Mouse (Mus musculus) c-Kit-positive CD71-positive TER-119-positive erythroid progenitor cells, embryonic 14.5 days (primary cell): ENCODE data around the gene Spint1.

Source experiments
- DNase-seq: peaks from one replicate; pipeline ENCODE4 v3.0.0-alpha.2; 2013; ENCODE audit warnings: low spot score

Gene Spint1

DNA sequence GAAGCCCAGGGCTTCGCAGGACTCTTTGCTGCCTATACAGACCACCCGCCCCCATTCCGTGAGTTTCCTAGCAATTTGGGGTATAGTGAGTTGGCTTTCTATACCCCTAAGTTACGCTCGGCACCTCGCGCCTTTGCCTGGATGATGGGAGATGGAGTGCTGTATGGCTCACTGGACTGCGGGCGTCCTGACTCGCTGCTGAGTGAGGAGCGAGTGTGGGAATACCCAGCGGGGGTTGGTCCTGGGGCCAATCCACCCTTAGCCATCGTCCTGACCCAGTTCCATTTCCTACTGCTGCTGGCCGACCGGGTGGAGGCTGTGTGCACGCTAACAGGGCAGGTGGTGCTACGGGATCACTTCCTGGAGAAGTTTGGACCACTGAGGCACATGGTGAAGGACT is 56.1 kb downstream of the Spint1 start:
- DNase-seq = no peak

DNA sequence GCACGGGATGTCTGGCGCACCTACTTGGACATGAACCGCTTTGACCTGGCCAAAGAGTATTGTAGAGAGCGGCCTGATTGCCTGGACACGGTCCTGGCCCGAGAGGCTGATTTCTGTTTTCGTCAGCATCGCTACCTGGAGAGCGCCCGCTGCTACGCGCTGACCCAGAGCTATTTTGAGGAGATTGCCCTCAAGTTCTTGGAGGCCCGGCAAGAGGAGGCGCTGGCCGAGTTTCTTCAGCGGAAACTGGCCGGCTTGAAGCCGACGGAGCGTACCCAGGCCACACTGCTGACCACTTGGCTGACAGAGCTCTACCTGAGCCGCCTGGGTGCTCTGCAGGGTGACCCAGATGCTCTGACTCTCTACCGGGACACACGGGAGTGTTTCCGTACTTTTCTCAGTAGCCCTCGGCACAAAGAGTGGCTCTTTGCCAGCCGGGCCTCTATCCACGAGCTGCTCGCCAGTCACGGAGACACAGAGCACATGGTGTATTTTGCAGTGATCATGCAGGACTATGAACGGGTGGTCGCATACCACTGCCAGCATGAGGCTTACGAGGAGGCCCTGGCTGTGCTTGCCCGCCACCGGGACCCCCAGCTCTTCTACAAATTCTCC is 56.7 kb downstream of the Spint1 start:
- no peak for DNase-seq

GRCm38 (mm10) chr2:119294411-119294810 is 57.2 kb downstream of the Spint1 start:
- DNase-seq = no peak

DNA sequence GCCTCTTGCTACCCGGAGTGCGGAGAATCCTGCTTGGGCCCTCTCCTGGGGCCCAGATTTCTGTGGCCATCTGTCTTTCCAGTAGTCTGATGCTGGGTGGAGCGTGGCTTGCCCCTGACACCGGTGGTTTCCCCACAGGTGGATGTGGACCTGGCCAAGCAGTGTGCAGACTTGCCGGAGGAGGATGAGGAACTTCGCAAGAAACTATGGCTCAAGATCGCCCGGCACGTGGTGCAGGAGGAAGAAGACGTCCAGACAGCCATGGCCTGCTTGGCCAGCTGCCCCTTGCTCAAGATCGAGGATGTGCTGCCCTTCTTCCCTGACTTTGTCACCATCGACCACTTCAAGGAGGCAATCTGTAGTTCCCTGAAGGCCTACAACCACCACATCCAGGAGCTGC is 59.6 kb downstream of the Spint1 start:
- no peak for DNase-seq

GRCm38 (mm10) chr2:119297506-119297905 is 60.3 kb downstream of the Spint1 start:
- no peak for DNase-seq

- DNase-seq = peak; percentile 64
These were observed 61.2 kb downstream of the Spint1 start for GRCm38 (mm10) chr2:119298330-119298729.

- DNase-seq = no peak
These were observed 61.7 kb downstream of the Spint1 start for GRCm38 (mm10) chr2:119298839-119299238.
